Mouse (Mus musculus): ENCODE results near the gene Cnga3. TPM values are rescaled to one million over a fixed set of nuclear protein-coding genes. Genes with fewer than 3 reads are reported as not detected.

The Cnga3 gene
- polyA plus RNA-seq, 1 experiment = 0.15 TPM

GRCm38 (mm10) chr1:37220134-37220907, 6.1 kb downstream of the Cnga3 start:
- peak; percentile 97 for DNase-seq (ENCODE audit: low read depth)
- TF ChIP-seq POLR2A (IDR thresholded peaks at IDR 0.05; ENCODE audit: borderline replicate concordance, extremely low read depth, insufficient read depth, insufficient read length, poor library complexity, severe bottlenecking) (no peak), CTCF (IDR thresholded peaks at IDR 0.05; ENCODE audit: borderline replicate concordance, extremely low read depth, insufficient read depth, insufficient read length) (no peak)

DNA sequence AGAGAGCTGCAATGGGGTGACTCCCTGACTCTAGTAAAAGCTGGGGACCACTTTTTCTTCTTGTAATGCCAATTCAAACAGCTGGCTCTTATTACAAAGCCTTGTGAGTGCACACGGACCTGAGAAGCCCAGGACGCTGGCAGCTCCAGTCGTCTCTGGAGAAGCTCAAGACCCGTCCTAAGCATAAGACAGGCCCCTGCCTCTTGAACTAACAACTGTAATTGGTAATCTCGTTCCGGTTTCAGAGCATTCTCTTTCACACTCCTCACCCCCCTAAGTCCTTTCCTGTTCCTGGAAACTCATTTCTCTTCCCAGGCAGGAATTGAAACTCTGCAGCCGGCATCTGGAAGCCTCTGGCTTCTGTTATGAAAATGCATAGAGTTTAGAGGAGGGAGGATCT, 7.8 kb downstream of the Cnga3 start:
- TF ChIP-seq POLR2A (IDR thresholded peaks at IDR 0.05; ENCODE audit: borderline replicate concordance, extremely low read depth, insufficient read depth, insufficient read length, poor library complexity, severe bottlenecking) (no peak), CTCF (IDR thresholded peaks at IDR 0.05; ENCODE audit: borderline replicate concordance, extremely low read depth, insufficient read depth, insufficient read length) (no peak)

DNA sequence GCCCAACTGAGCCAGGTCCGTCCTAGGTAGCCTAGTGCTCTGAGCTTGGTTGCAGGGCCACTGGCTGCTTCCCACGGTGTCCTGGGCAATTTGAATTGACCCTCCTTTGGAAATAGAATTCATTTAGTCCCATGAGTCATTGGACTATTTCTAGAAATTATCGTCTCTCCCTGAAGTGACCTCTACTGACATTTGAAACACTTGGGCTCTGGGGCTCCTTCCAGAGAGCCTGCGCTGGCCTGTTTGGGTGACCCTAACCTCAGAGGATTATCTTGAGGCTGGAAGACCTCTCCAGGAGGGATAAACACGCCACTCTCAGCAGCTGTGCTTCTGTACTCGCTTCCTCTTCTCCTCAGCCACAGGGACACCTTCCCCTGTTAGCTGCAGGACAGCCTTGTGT, 16.2 kb downstream of the Cnga3 start:
- DNase-seq (ENCODE audit: low read depth) = no peak
- TF ChIP-seq CTCF (IDR thresholded peaks at IDR 0.05; ENCODE audit: borderline replicate concordance, extremely low read depth, insufficient read depth, insufficient read length) (no peak), POLR2A (IDR thresholded peaks at IDR 0.05; ENCODE audit: borderline replicate concordance, extremely low read depth, insufficient read depth, insufficient read length, poor library complexity, severe bottlenecking) (no peak)

More for the DNA sequence above, 7.8 kb downstream of the Cnga3 start:
- no peak for DNase-seq (ENCODE audit: low read depth)

DNA sequence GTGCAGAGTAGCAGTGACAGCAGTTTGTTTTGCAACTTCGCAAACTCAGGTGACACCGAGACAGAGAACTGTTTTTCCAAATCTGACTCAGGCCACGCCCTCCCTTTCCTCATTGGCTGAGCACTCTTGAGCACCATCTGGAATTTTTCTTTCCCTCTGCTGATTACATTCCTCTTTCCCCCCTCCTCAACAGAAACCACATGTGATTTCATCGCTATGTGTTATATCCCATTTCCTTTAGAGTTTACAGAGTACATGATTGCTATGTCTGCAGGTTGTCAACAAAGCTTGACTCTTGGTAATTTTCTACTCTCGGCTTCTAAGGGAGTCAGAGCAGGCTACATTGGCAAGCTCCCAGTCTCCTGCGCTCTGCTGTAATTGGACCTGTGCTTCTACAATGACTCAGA, 17.1 kb downstream of the Cnga3 start:
- TF ChIP-seq CTCF (IDR thresholded peaks at IDR 0.05; ENCODE audit: borderline replicate concordance, extremely low read depth, insufficient read depth, insufficient read length) (no peak), POLR2A (IDR thresholded peaks at IDR 0.05; ENCODE audit: borderline replicate concordance, extremely low read depth, insufficient read depth, insufficient read length, poor library complexity, severe bottlenecking) (no peak)
- no peak for DNase-seq (ENCODE audit: low read depth)

GRCm38 (mm10) chr1:37239045-37239635, 24.9 kb downstream of the Cnga3 start:
- TF ChIP-seq POLR2A (IDR thresholded peaks at IDR 0.05; ENCODE audit: borderline replicate concordance, extremely low read depth, insufficient read depth, insufficient read length, poor library complexity, severe bottlenecking) = no peak
- no peak for TF ChIP-seq CTCF (IDR thresholded peaks at IDR 0.05; ENCODE audit: borderline replicate concordance, extremely low read depth, insufficient read depth, insufficient read length)
- peak; percentile 77 for DNase-seq (ENCODE audit: low read depth)

- DNase-seq (ENCODE audit: low read depth) = no peak
Observed at GRCm38 (mm10) chr1:37242253-37242652, 28.0 kb downstream of the Cnga3 start.

GRCm38 (mm10) chr1:37246476-37246875, 32.2 kb downstream of the Cnga3 start:
- TF ChIP-seq POLR2A (IDR thresholded peaks at IDR 0.05; ENCODE audit: borderline replicate concordance, extremely low read depth, insufficient read depth, insufficient read length, poor library complexity, severe bottlenecking) = no peak
- no peak for TF ChIP-seq CTCF (IDR thresholded peaks at IDR 0.05; ENCODE audit: borderline replicate concordance, extremely low read depth, insufficient read depth, insufficient read length)
- no peak for DNase-seq (ENCODE audit: low read depth)

More at GRCm38 (mm10) chr1:37242253-37242652, 28.0 kb downstream of the Cnga3 start:
- TF ChIP-seq CTCF (IDR thresholded peaks at IDR 0.05; ENCODE audit: borderline replicate concordance, extremely low read depth, insufficient read depth, insufficient read length) (no peak), POLR2A (IDR thresholded peaks at IDR 0.05; ENCODE audit: borderline replicate concordance, extremely low read depth, insufficient read depth, insufficient read length, poor library complexity, severe bottlenecking) (no peak)

DNA sequence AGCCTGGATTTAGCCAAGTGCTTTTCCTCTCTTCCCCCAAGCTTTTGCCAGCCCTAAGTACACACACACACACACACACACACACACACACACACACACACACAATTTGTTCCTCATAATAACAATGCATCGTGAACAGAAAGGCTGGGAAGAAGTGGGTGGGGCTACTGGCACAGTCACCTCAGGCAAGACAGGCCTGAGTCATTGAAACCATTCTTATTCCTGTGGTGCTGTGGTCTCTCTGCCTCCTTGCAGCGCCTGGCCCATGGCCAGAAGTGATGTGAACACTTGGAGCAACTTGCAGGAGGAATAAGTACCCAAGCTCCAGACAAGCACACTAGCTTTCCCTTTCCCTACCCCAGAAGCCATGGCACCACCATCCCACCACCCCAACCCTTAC, 34.2 kb downstream of the Cnga3 start:
- TF ChIP-seq CTCF (IDR thresholded peaks at IDR 0.05; ENCODE audit: borderline replicate concordance, extremely low read depth, insufficient read depth, insufficient read length) = no peak
- TF ChIP-seq POLR2A (IDR thresholded peaks at IDR 0.05; ENCODE audit: borderline replicate concordance, extremely low read depth, insufficient read depth, insufficient read length, poor library complexity, severe bottlenecking) = no peak

GRCm38 (mm10) chr1:37250643-37251310, 36.5 kb downstream of the Cnga3 start:
- TF ChIP-seq CTCF (IDR thresholded peaks at IDR 0.05; ENCODE audit: borderline replicate concordance, extremely low read depth, insufficient read depth, insufficient read length) (peak; percentile 92), POLR2A (IDR thresholded peaks at IDR 0.05; ENCODE audit: borderline replicate concordance, extremely low read depth, insufficient read depth, insufficient read length, poor library complexity, severe bottlenecking) (no peak)

More for the DNA sequence above, 34.2 kb downstream of the Cnga3 start:
- DNase-seq (ENCODE audit: low read depth) = peak; percentile 77

GRCm38 (mm10) chr1:37258443-37258842, 44.2 kb downstream of the Cnga3 start:
- DNase-seq (ENCODE audit: low read depth) = no peak
- peak; percentile 13; the same call in 1 of the 2 replicates for TF ChIP-seq CTCF (IDR thresholded peaks at IDR 0.05; ENCODE audit: borderline replicate concordance, extremely low read depth, insufficient read depth, insufficient read length)
- no peak for TF ChIP-seq POLR2A (IDR thresholded peaks at IDR 0.05; ENCODE audit: borderline replicate concordance, extremely low read depth, insufficient read depth, insufficient read length, poor library complexity, severe bottlenecking)

More at GRCm38 (mm10) chr1:37250643-37251310, 36.5 kb downstream of the Cnga3 start:
- DNase-seq (ENCODE audit: low read depth) = peak; percentile 93

DNA sequence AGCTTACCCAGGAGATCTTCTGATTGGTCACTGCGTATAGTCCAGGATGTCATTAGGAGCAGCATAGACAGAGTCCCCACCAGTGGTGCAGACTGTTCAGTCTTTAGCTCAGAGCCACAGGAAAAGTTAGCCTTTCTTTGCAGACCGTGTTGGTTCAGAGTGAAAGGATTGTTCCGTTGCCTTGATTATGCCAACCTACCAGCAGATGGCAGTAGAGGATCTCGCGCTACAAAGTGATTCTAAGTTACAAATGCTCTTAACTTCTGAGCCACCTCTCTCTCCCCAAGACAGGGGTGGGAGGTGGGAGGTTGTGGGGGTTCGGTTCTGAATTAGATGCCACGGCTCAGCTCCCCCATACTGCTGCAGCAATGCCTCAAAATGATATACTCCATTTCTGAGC, 58.2 kb downstream of the Cnga3 start:
- TF ChIP-seq CTCF (IDR thresholded peaks at IDR 0.05; ENCODE audit: borderline replicate concordance, extremely low read depth, insufficient read depth, insufficient read length) (peak; percentile 87), POLR2A (IDR thresholded peaks at IDR 0.05; ENCODE audit: borderline replicate concordance, extremely low read depth, insufficient read depth, insufficient read length, poor library complexity, severe bottlenecking) (no peak)
- peak; percentile 85 for DNase-seq (ENCODE audit: low read depth)

Data from brain, embryonic 14.5 days (tissue).